Mouse (Mus musculus): ENCODE measurements at regions not wholly inside any gene's neighbourhood (a gene's known extent, or its start where the extent isn't known, plus 50 kb on each side); places are given as distances from the start of the nearest gene placed in this dataset.

GRCm38 (mm10) chr1:165046637-165047036 is 111.3 kb upstream of the Xcl1 start:
- Histone ChIP-seq H3K9me3 (replicated peaks) (no peaks in the 10 kb centered on the region), H3K27ac (replicated peaks) (peak overlapping the region; percentile 72), H3K4me1 (peaks cover 38% of the 10 kb centered on the region), H3K4me3 (no peak overlapping the region), H3K27me3 (ENCODE audit: low read depth, poor library complexity, severe bottlenecking) (no peaks in the 10 kb centered on the region), H3K36me3 (no peaks in the 10 kb centered on the region)
- DNase-seq (ENCODE audit: low spot score), result peak; percentile 21
- WGBS, result 34% methylated on average over 7 of the region's 7 CpGs

GRCm38 (mm10) chr1:165046056-165046455 is 110.7 kb upstream of the Xcl1 start:
- no peak for DNase-seq (ENCODE audit: low spot score)
- no peak overlapping the region for H3K4me3 ChIP-seq
- peaks cover 38% of the 10 kb centered on the region for H3K4me1 ChIP-seq
- no peaks in the 10 kb centered on the region for H3K9me3 ChIP-seq (replicated peaks)
- H3K27me3 ChIP-seq (ENCODE audit: low read depth, poor library complexity, severe bottlenecking), result no peaks in the 10 kb centered on the region
- 81% methylated on average over 4 of the region's 4 CpGs for WGBS
- no peaks in the 10 kb centered on the region for H3K36me3 ChIP-seq
- no peak overlapping the region for H3K27ac ChIP-seq (replicated peaks)

GRCm38 (mm10) chr1:165043361-165043760 is 108.0 kb upstream of the Xcl1 start:
- Histone ChIP-seq H3K36me3 (no peaks in the 10 kb centered on the region), H3K27ac (replicated peaks) (0 out of 2 replicates have a peak overlapping the region, but pooled peaks have one; percentile 2), H3K27me3 (ENCODE audit: low read depth, poor library complexity, severe bottlenecking) (no peaks in the 10 kb centered on the region), H3K4me1 (peaks cover 38% of the 10 kb centered on the region), H3K4me3 (no peak overlapping the region), H3K9me3 (replicated peaks) (no peaks in the 10 kb centered on the region)
- 68% methylated on average over 3 of the region's 3 CpGs for WGBS
- DNase-seq (ENCODE audit: low spot score), result no peak

- no peak for DNase-seq (ENCODE audit: low spot score)
- 0 out of 2 replicates have a peak overlapping the region, but pooled peaks have one; percentile 28 for H3K27ac ChIP-seq (replicated peaks)
- no peaks in the 10 kb centered on the region for H3K36me3 ChIP-seq
- peaks cover 38% of the 10 kb centered on the region for H3K4me1 ChIP-seq
- no peaks in the 10 kb centered on the region for H3K27me3 ChIP-seq (ENCODE audit: low read depth, poor library complexity, severe bottlenecking)
- H3K4me3 ChIP-seq, result no peak overlapping the region
- no peaks in the 10 kb centered on the region for H3K9me3 ChIP-seq (replicated peaks)
- 71% methylated on average over 2 of the region's 2 CpGs for WGBS
Measured at GRCm38 (mm10) chr1:165042105-165042504, 106.8 kb upstream of the Xcl1 start.

GRCm38 (mm10) chr1:165036631-165037030 is 101.3 kb upstream of the Xcl1 start:
- 85% methylated on average over 3 of the region's 3 CpGs for WGBS
- no peak for DNase-seq (ENCODE audit: low spot score)

GRCm38 (mm10) chr1:165035618-165036017 is 100.3 kb upstream of the Xcl1 start:
- Histone ChIP-seq H3K27me3 (ENCODE audit: low read depth, poor library complexity, severe bottlenecking) (no peaks in the 10 kb centered on the region), H3K4me3 (no peak overlapping the region), H3K9me3 (replicated peaks) (no peaks in the 10 kb centered on the region), H3K36me3 (no peaks in the 10 kb centered on the region), H3K27ac (replicated peaks) (no peak overlapping the region), H3K4me1 (no peaks in the 10 kb centered on the region)
- WGBS, result 72% methylated on average over 1 of the region's 1 CpGs
- no peak for DNase-seq (ENCODE audit: low spot score)

More at GRCm38 (mm10) chr1:165036631-165037030, 101.3 kb upstream of the Xcl1 start:
- H3K4me1 ChIP-seq, result peaks cover under 1% of the 10 kb centered on the region; the same call in 1 of the 2 replicates
- no peaks in the 10 kb centered on the region for H3K36me3 ChIP-seq
- no peaks in the 10 kb centered on the region for H3K27me3 ChIP-seq (ENCODE audit: low read depth, poor library complexity, severe bottlenecking)
- H3K9me3 ChIP-seq (replicated peaks), result no peaks in the 10 kb centered on the region
- no peak overlapping the region for H3K4me3 ChIP-seq
- H3K27ac ChIP-seq (replicated peaks), result no peak overlapping the region

GRCm38 (mm10) chr1:165020960-165021563 is 85.7 kb upstream of the Xcl1 start:
- WGBS, result 77% methylated on average over 10 of the region's 10 CpGs
- Histone ChIP-seq H3K4me1 (peaks cover 20% of the 10 kb centered on the region), H3K27ac (replicated peaks) (no peak overlapping the region), H3K4me3 (no peak overlapping the region), H3K27me3 (ENCODE audit: low read depth, poor library complexity, severe bottlenecking) (no peaks in the 10 kb centered on the region), H3K9me3 (replicated peaks) (no peaks in the 10 kb centered on the region), H3K36me3 (no peaks in the 10 kb centered on the region)
- DNase-seq (ENCODE audit: low spot score), result no peak

- 16% methylated on average over 16 of the region's 16 CpGs for WGBS
- peak; percentile 77 for DNase-seq (ENCODE audit: low spot score)
- H3K9me3 ChIP-seq (replicated peaks), result no peaks in the 10 kb centered on the region
- no peaks in the 10 kb centered on the region for H3K36me3 ChIP-seq
- peaks cover 20% of the 10 kb centered on the region for H3K4me1 ChIP-seq
- peak overlapping the region; percentile 55 for H3K4me3 ChIP-seq
- H3K27ac ChIP-seq (replicated peaks), result peak overlapping the region; percentile 80
- no peaks in the 10 kb centered on the region for H3K27me3 ChIP-seq (ENCODE audit: low read depth, poor library complexity, severe bottlenecking)
Measured at GRCm38 (mm10) chr1:165018692-165019309, 83.5 kb upstream of the Xcl1 start.

- Histone ChIP-seq H3K27me3 (ENCODE audit: low read depth, poor library complexity, severe bottlenecking) (no peaks in the 10 kb centered on the region), H3K36me3 (no peaks in the 10 kb centered on the region), H3K27ac (replicated peaks) (peak overlapping the region; percentile 80; the same call in 1 of the 2 replicates), H3K4me1 (peaks cover 20% of the 10 kb centered on the region), H3K9me3 (replicated peaks) (no peaks in the 10 kb centered on the region), H3K4me3 (peak overlapping the region; percentile 55; the same call in 1 of the 2 replicates)
- 87% methylated on average over 4 of the region's 4 CpGs for WGBS
- no peak for DNase-seq (ENCODE audit: low spot score)
Measured at GRCm38 (mm10) chr1:165018236-165018635, 82.9 kb upstream of the Xcl1 start.

GRCm38 (mm10) chr1:165017793-165018192 is 82.5 kb upstream of the Xcl1 start:
- no peak for DNase-seq (ENCODE audit: low spot score)
- no peak overlapping the region for H3K4me3 ChIP-seq
- WGBS, result 73% methylated on average over 6 of the region's 6 CpGs
- H3K36me3 ChIP-seq, result no peaks in the 10 kb centered on the region
- H3K9me3 ChIP-seq (replicated peaks), result no peaks in the 10 kb centered on the region
- peaks cover 20% of the 10 kb centered on the region for H3K4me1 ChIP-seq
- 0 out of 2 replicates have a peak overlapping the region, but pooled peaks have one; percentile 39 for H3K27ac ChIP-seq (replicated peaks)
- H3K27me3 ChIP-seq (ENCODE audit: low read depth, poor library complexity, severe bottlenecking), result no peaks in the 10 kb centered on the region

GRCm38 (mm10) chr1:165014328-165014727 is 79.0 kb upstream of the Xcl1 start:
- 97% methylated on average over 1 of the region's 1 CpGs for WGBS

GRCm38 (mm10) chr1:165013428-165013827 is 78.1 kb upstream of the Xcl1 start:
- no peaks in the 10 kb centered on the region for H3K36me3 ChIP-seq
- no peak overlapping the region for H3K27ac ChIP-seq (replicated peaks)
- no peaks in the 10 kb centered on the region for H3K27me3 ChIP-seq (ENCODE audit: low read depth, poor library complexity, severe bottlenecking)
- 81% methylated on average over 2 of the region's 2 CpGs for WGBS
- H3K4me1 ChIP-seq, result peaks cover 13% of the 10 kb centered on the region
- H3K9me3 ChIP-seq (replicated peaks), result no peaks in the 10 kb centered on the region
- no peak for DNase-seq (ENCODE audit: low spot score)
- H3K4me3 ChIP-seq, result no peak overlapping the region

More at GRCm38 (mm10) chr1:165014328-165014727, 79.0 kb upstream of the Xcl1 start:
- no peaks in the 10 kb centered on the region for H3K36me3 ChIP-seq
- H3K4me1 ChIP-seq, result peaks cover 20% of the 10 kb centered on the region
- DNase-seq (ENCODE audit: low spot score), result no peak
- H3K27me3 ChIP-seq (ENCODE audit: low read depth, poor library complexity, severe bottlenecking), result no peaks in the 10 kb centered on the region
- no peak overlapping the region for H3K4me3 ChIP-seq
- H3K27ac ChIP-seq (replicated peaks), result no peak overlapping the region
- H3K9me3 ChIP-seq (replicated peaks), result no peaks in the 10 kb centered on the region

GRCm38 (mm10) chr1:165012376-165012775 is 77.0 kb upstream of the Xcl1 start:
- no peak overlapping the region for H3K4me3 ChIP-seq
- H3K4me1 ChIP-seq, result peaks cover 3% of the 10 kb centered on the region; the same call in 1 of the 2 replicates
- H3K9me3 ChIP-seq (replicated peaks), result no peaks in the 10 kb centered on the region
- H3K27ac ChIP-seq (replicated peaks), result no peak overlapping the region
- no peak for DNase-seq (ENCODE audit: low spot score)
- 93% methylated on average over 3 of the region's 3 CpGs for WGBS
- no peaks in the 10 kb centered on the region for H3K36me3 ChIP-seq
- no peaks in the 10 kb centered on the region for H3K27me3 ChIP-seq (ENCODE audit: low read depth, poor library complexity, severe bottlenecking)
